ENCODE assay signal across 23 mouse cellular contexts in genomic region chr13:7518090-7518489, GRCm38 (mm10).
A peak's percentile ranks its signal among the peaks of the same experiment; 100 is the strongest.
DNase-seq lines count a peak whose midpoint lies in the region; ATAC-seq lines count a peak whose summit lies in the region.
"Had no signal": no experiment of that assay in that cellular context is flagged by ENCODE, and none has a peak within 500 bp of the region (broad histone marks: within the 10 kb centered on the region; RNA-seq: fewer than 3 reads in every experiment).

No protein-coding gene starts in this region.

- no peaks in the 10 kb centered on the region for H3K36me3 ChIP-seq in forebrain, embryonic 13.5 days (ENCODE audit: poor library complexity, severe bottlenecking)
- no peaks in the 10 kb centered on the region for H3K36me3 ChIP-seq in forebrain, embryonic 11.5 days (ENCODE audit: control insufficient read depth, insufficient read depth, low read length)
- no peaks in the 10 kb centered on the region for H3K36me3 ChIP-seq in forebrain, embryonic 15.5 days
- no peaks in the 10 kb centered on the region for H3K36me3 ChIP-seq in forebrain, embryonic 10.5 days (replicated peaks)
- no peaks in the 10 kb centered on the region for H3K36me3 ChIP-seq in forebrain, embryonic 16.5 days (ENCODE audit: control insufficient read depth, insufficient read depth)
- H3K36me3 ChIP-seq: embryonic facial prominence, embryonic 10.5 days; embryonic facial prominence, embryonic 12.5 days; G1E had no signal

- no peak overlapping the region for H3K4me2 ChIP-seq in forebrain, embryonic 13.5 days
- no peak overlapping the region for H3K4me2 ChIP-seq in forebrain, embryonic 11.5 days (ENCODE audit: low read depth, low read length, severe bottlenecking)
- no peak overlapping the region for H3K4me2 ChIP-seq in forebrain, embryonic 15.5 days (replicated peaks)
- no peak overlapping the region for H3K4me2 ChIP-seq in forebrain, embryonic 16.5 days (ENCODE audit: low read length)
- H3K4me2 ChIP-seq: embryonic facial prominence, embryonic 12.5 days had no signal

- ATAC-seq in forebrain, embryonic 13.5 days: peak; percentile 78; the same call in 1 of the 2 replicates
- ATAC-seq in forebrain, embryonic 11.5 days (replicated peaks; ENCODE audit: low FRiP score): no peak
- peak; percentile 85 for ATAC-seq in forebrain, embryonic 15.5 days (replicated peaks)
- peak; percentile 84 for ATAC-seq in forebrain, embryonic 16.5 days
- ATAC-seq: CD4-positive, CD25-positive, alpha-beta regulatory T cell, adult 4 months had no signal

- H3K27me3 ChIP-seq in forebrain, embryonic 13.5 days: no peaks in the 10 kb centered on the region
- H3K27me3 ChIP-seq in forebrain, embryonic 11.5 days (ENCODE audit: control insufficient read depth, insufficient read depth, low read length): no peaks in the 10 kb centered on the region
- H3K27me3 ChIP-seq in forebrain, embryonic 15.5 days: no peaks in the 10 kb centered on the region
- no peaks in the 10 kb centered on the region for H3K27me3 ChIP-seq in forebrain, embryonic 10.5 days (ENCODE audit: poor library complexity, severe bottlenecking)
- H3K27me3 ChIP-seq in forebrain, embryonic 16.5 days (replicated peaks; ENCODE audit: control insufficient read depth, insufficient read depth, low read length): no peaks in the 10 kb centered on the region
- H3K27me3 ChIP-seq: CH12.LX; embryonic facial prominence, embryonic 12.5 days had no signal

- no peak overlapping the region for H3K27ac ChIP-seq in forebrain, embryonic 13.5 days
- no peak overlapping the region for H3K27ac ChIP-seq in forebrain, embryonic 11.5 days (ENCODE audit: low read depth, low read length)
- no peak overlapping the region for H3K27ac ChIP-seq in forebrain, embryonic 15.5 days (replicated peaks)
- H3K27ac ChIP-seq in forebrain, embryonic 10.5 days: no peak overlapping the region
- no peak overlapping the region for H3K27ac ChIP-seq in forebrain, embryonic 16.5 days (ENCODE audit: low read length)
- H3K27ac ChIP-seq: embryonic facial prominence, embryonic 10.5 days; embryonic facial prominence, embryonic 12.5 days had no signal

- DNase-seq in forebrain, embryonic 11.5 days (ENCODE audit: low spot score): no peak
- DNase-seq in forebrain, embryonic 10.5 days (ENCODE audit: extremely low spot score, low spot score): no peak
- DNase-seq in right cerebral cortex, postnatal 25 days: no peak
- DNase-seq in MN1 (ENCODE audit: low spot score): no peak
- DNase-seq: adrenal gland, adult 2 months; adrenal gland, postnatal 10 days; adrenal gland, postnatal 25 days; B cell, adult 2 months; cerebellum, adult 11 months; cerebellum, adult 18-20 months; cerebellum, adult 8-10 months; cerebellum, adult 9-11 months; cerebellum, postnatal 14 days; cerebellum, postnatal 36 days; embryo, embryonic 11 days had no signal

- H3K4me3 ChIP-seq in forebrain, embryonic 13.5 days: no peak overlapping the region
- H3K4me3 ChIP-seq in forebrain, embryonic 11.5 days (ENCODE audit: low read depth, low read length): no peak overlapping the region
- no peak overlapping the region for H3K4me3 ChIP-seq in forebrain, embryonic 15.5 days
- no peak overlapping the region for H3K4me3 ChIP-seq in forebrain, embryonic 10.5 days
- no peak overlapping the region for H3K4me3 ChIP-seq in forebrain, embryonic 16.5 days (replicated peaks; ENCODE audit: low read length)
- H3K4me3 ChIP-seq: embryonic facial prominence, embryonic 10.5 days; embryonic facial prominence, embryonic 12.5 days had no signal

- no peak overlapping the region for H3K9ac ChIP-seq in forebrain, embryonic 13.5 days
- no peak overlapping the region for H3K9ac ChIP-seq in forebrain, embryonic 11.5 days (ENCODE audit: low read length)
- no peak overlapping the region for H3K9ac ChIP-seq in forebrain, embryonic 15.5 days (replicated peaks)
- H3K9ac ChIP-seq in forebrain, embryonic 16.5 days (replicated peaks; ENCODE audit: low read depth, low read length): no peak overlapping the region
- H3K9ac ChIP-seq: embryonic facial prominence, embryonic 12.5 days had no signal

- no peaks in the 10 kb centered on the region for H3K4me1 ChIP-seq in forebrain, embryonic 13.5 days
- H3K4me1 ChIP-seq in forebrain, embryonic 11.5 days (replicated peaks; ENCODE audit: control insufficient read depth, insufficient read depth, low read length): no peaks in the 10 kb centered on the region
- H3K4me1 ChIP-seq in forebrain, embryonic 15.5 days: no peaks in the 10 kb centered on the region
- H3K4me1 ChIP-seq in forebrain, embryonic 10.5 days: no peaks in the 10 kb centered on the region
- H3K4me1 ChIP-seq in forebrain, embryonic 16.5 days (replicated peaks; ENCODE audit: control insufficient read depth, insufficient read depth, low read length): no peaks in the 10 kb centered on the region
- H3K4me1 ChIP-seq: embryonic facial prominence, embryonic 10.5 days; embryonic facial prominence, embryonic 12.5 days had no signal

- no peaks in the 10 kb centered on the region for H3K9me3 ChIP-seq in forebrain, embryonic 13.5 days (replicated peaks)
- no peaks in the 10 kb centered on the region for H3K9me3 ChIP-seq in forebrain, embryonic 11.5 days (ENCODE audit: control insufficient read depth, low read length)
- H3K9me3 ChIP-seq in forebrain, embryonic 15.5 days: no peaks in the 10 kb centered on the region
- H3K9me3 ChIP-seq in forebrain, embryonic 10.5 days: no peaks in the 10 kb centered on the region
- no peaks in the 10 kb centered on the region for H3K9me3 ChIP-seq in forebrain, embryonic 16.5 days (ENCODE audit: control insufficient read depth, low read length)
- H3K9me3 ChIP-seq: embryonic facial prominence, embryonic 10.5 days; embryonic facial prominence, embryonic 12.5 days; G1E had no signal
